Mouse (Mus musculus): ENCODE data around the gene Tnfsf11.

GRCm38 (mm10) chr14:78282490-78282889, 25.4 kb downstream of the Tnfsf11 start:
- TF ChIP-seq CTCF (IDR thresholded peaks at IDR 0.05; ENCODE audit: low read depth) (no peak), EP300 (IDR thresholded peaks at IDR 0.05; ENCODE audit: low read depth) (no peak)
